Mouse (Mus musculus): ENCODE data around the gene Otulinl.
"Not testable (repeated sequence)": the region's sequence is repeated elsewhere in the genome, so short reads cannot be mapped to it uniquely, and the experiment has no call there.

The Otulinl gene
- long read RNA-seq, experiment 1, transcript Otulinl-202 (8 exons, 2,950 nt): major isoform, 9 of 12 reads
- long read RNA-seq, experiment 1, partial matches to known transcripts: 0 of 12 reads
- long read RNA-seq, experiment 1, other reads (novel, unspliced or antisense): 1 of 12 reads
- long read RNA-seq, experiment 2, transcript Otulinl-202 (8 exons, 2,950 nt): major isoform, 12 of 20 reads
- long read RNA-seq, experiment 2, partial matches to known transcripts: 0 of 20 reads
- long read RNA-seq, experiment 2, other reads (novel, unspliced or antisense): 6 of 20 reads

GRCm38 (mm10) chr15:27681419-27682187 is at the start of gene Otulinl:
TSS of gene Otulinl (minus strand) at chr15:27681579.
- intact Hi-C loops (cut with DNase I): no loop called here

DNA sequence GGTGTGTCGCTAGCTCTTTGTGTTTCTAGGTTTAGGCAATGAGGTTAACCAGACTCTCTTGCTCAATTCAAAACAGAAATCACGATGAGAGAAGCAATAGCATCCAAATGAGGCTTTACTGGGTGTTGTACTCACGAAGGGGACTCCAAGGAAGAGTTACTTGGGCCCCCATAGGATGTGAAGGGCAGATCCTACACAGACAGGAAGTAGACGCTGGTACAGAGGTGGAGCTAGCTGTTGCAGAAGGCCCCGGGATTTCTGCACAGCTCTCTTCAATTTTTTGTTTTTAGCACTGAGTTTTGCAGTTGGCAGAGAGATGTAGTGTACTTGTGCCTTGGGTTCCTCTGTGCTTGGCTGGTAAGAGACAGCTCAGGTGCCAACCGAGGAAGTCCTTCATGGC is 44.8 kb upstream of the Otulinl start:
- intact Hi-C loops (cut with DNase I): no loop called here

- intact Hi-C loops (cut with DNase I): no loop called here
Measured at GRCm38 (mm10) chr15:27724796-27725680, 43.7 kb upstream of the Otulinl start.

GRCm38 (mm10) chr15:27724298-27724697 is 42.9 kb upstream of the Otulinl start:
- intact Hi-C loops (cut with DNase I): no loop called here

- intact Hi-C loops (cut with DNase I): no loop called here
Measured at GRCm38 (mm10) chr15:27723746-27724145, 42.4 kb upstream of the Otulinl start.

DNA sequence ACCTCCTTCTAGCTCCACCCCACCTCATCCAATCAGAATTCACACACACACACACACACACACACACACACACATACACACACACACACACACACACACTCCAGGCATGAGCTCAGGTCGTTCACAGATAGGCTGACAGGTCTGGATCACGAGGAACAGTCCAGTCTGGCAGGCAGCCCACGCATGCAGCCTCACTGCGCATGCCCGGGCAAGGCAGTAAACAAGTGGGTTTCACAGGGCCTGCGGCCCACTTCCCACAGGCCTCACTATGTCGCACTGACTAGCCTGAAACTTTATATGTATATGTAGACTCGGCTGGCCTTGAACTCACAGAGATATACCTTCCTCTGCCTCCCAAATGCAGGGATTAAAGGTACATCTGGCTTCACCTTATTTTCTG is 38.9 kb upstream of the Otulinl start:
- intact Hi-C loops (cut with DNase I): not testable (repeated sequence)

GRCm38 (mm10) chr15:27718668-27719067 is 37.3 kb upstream of the Otulinl start:
- intact Hi-C loops (cut with DNase I): loop anchor here (5.0 kb wide), 1 partner anchor 61 kb away; no protein-coding TSS in a partner anchor

GRCm38 (mm10) chr15:27715331-27715730 is 34.0 kb upstream of the Otulinl start:
- intact Hi-C loops (cut with DNase I): loop anchor here (5.0 kb wide), 1 partner anchor 58 kb away; no protein-coding TSS in a partner anchor

GRCm38 (mm10) chr15:27710698-27711097 is 29.3 kb upstream of the Otulinl start:
- intact Hi-C loops (cut with DNase I): no loop called here

DNA sequence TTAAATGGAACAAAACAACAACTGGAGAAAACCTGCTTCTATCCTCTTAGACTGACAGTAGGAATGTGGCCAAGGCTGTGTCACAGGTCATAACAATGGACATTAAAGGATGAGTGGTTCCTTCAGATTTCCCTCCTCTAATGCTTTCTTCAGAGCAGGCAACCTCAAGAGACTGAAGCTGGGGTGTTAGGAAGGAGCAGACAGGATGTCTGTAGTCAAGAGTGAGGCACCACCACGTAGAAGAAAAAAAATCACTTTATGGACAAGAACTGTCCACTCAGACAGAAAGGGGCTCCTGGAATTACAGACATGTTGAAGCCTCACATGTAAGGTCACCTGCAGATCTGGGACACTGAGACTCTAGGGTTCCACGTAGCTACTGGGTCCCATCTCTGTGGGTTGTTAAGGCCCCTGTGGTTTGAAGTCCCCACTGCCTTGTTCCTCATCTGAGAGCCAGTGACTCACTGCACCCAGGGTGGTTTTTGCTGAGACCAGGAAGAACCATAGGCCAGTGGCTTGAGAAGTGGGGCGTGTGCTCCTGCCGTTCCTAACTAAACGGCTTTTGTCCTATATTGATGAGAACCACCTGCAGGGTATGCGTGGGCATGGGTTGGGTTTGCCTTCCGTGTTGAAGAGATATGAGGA is 27.7 kb upstream of the Otulinl start:
- intact Hi-C loops (cut with DNase I): loop anchor here (10.0 kb wide), 1 partner anchor 274 kb away; no protein-coding TSS in a partner anchor

GRCm38 (mm10) chr15:27708499-27708898 is 27.1 kb upstream of the Otulinl start:
- intact Hi-C loops (cut with DNase I): loop anchor here (10.0 kb wide), 1 partner anchor 274 kb away; no protein-coding TSS in a partner anchor

DNA sequence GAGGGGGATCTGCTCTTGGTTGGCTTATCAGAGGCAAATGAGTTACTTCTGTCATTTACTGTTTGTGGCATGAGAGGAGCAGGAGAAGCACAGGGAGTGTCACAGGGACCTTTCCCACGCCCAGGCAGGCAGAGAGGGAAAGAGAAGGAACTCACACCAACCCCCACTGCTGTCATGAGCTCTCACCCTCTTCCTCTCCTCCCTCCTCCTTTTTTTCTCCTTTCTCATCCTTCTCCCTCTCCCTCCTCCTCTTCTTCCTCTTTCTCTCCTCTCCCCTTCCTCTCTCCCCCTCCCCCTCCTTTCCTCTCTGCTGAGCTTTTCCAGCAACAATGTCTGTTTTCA is 21.6 kb upstream of the Otulinl start:
- intact Hi-C loops (cut with DNase I): loop anchor here (10.0 kb wide), 1 partner anchor 268 kb away; no protein-coding TSS in a partner anchor

GRCm38 (mm10) chr15:27702031-27702971 is 20.9 kb upstream of the Otulinl start:
- intact Hi-C loops (cut with DNase I): loop anchor here (10.0 kb wide), 1 partner anchor 268 kb away; no protein-coding TSS in a partner anchor

DNA sequence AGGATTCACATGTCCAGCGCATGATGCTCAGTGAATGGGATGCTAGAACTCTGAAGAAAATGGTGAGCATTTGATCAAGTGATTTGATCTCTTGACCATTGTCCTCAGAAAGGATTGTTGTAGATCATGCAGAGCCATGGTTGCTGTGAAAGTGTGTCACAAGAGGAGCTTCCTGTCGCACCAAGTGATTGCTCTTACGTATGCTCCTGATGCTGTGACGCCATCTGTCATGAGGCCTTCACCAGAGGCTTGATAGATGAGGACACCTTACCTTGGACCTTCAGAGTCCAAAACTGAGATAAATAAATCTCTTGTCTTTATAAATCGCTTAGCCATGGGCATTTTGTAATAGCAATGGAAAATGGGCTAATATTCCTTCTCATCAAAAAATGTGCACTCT is 16.3 kb upstream of the Otulinl start:
- intact Hi-C loops (cut with DNase I): no loop called here

DNA sequence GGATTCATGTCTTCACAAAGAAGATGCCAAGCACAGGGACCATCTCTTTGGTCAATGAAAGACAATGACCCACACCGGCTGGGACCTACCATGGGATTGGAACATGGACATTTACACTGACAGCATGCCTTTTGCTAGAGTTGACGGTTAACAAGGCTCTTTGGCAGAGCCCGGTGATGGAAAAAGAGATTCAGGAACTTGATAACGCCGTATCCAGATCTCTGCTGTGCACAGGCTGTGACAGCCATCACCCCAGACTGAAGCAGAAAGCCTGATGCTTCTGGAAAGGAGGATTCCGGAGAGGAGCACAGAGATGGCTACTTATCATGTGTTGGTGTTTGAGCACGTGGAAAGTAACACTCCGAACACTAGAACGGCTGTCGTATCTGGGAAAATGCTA is 11.9 kb upstream of the Otulinl start:
- intact Hi-C loops (cut with DNase I): no loop called here

GRCm38 (mm10) chr15:27692161-27692560 is 10.8 kb upstream of the Otulinl start:
- intact Hi-C loops (cut with DNase I): no loop called here

DNA sequence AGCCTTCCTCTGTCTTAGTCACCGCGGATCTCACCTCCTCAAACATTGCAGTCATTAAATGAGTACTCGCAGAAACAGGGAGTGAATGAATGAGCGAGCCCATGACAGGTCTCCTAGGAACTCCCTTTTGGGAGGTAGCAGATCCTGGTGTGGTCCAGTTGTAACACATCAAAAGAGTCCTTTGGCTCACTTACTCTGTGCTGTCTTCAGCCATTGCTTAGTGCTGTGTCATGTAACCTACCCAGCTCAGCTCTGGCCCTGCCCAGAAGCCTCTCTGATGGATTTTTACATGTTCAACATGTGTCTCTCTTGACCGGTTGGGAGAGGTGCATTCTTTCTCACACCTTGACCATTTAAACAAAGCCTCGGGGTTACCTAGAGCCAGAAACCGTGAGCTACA is 9.8 kb upstream of the Otulinl start:
- intact Hi-C loops (cut with DNase I): no loop called here

- intact Hi-C loops (cut with DNase I): no loop called here
Measured at GRCm38 (mm10) chr15:27688041-27688651, 6.8 kb upstream of the Otulinl start.

- intact Hi-C loops (cut with DNase I): no loop called here
Measured at GRCm38 (mm10) chr15:27684813-27685212, 3.4 kb upstream of the Otulinl start.
